Mouse (Mus musculus): ENCODE measurements around the gene Angel1. TPM values are rescaled to one million over a fixed set of nuclear protein-coding genes. Genes with fewer than 3 reads are reported as not detected.
A peak's percentile ranks its signal among the peaks of the same experiment; 100 is the strongest.

The Angel1 gene
- 10.3 and 10.5 TPM in 2 replicates for polyA plus RNA-seq (2012; rRNA removed)

- Histone ChIP-seq H3K4me1 (ENCODE audit: control insufficient read depth, insufficient read depth, low read length) (no peaks in the 10 kb centered on the region), H3K27ac (ENCODE audit: insufficient read depth, low read length) (no peak within 1 kb of the TSS; the same call in 1 of the 2 replicates), H3K4me3 (ENCODE audit: insufficient read depth, low read length) (peak within 1 kb of the TSS; percentile 70)
- TF ChIP-seq CTCF (IDR thresholded peaks at IDR 0.05; ENCODE audit: extremely low read depth, insufficient read depth, low read length) (no peak), POLR2A (IDR thresholded peaks at IDR 0.05; ENCODE audit: extremely low read depth, insufficient read depth, low read length) (peak; percentile 55; the same call in 1 of the 2 replicates)
Measured at GRCm38 (mm10) chr12:86726120-86726640, at the start of gene Angel1. Gene Angel1, minus strand, starts transcription at chr12:86726460.

- TF ChIP-seq POLR2A (IDR thresholded peaks at IDR 0.05; ENCODE audit: extremely low read depth, insufficient read depth, low read length) = no peak
- no peak for TF ChIP-seq CTCF (IDR thresholded peaks at IDR 0.05; ENCODE audit: extremely low read depth, insufficient read depth, low read length)
- Histone ChIP-seq H3K4me1 (ENCODE audit: control insufficient read depth, insufficient read depth, low read length) (no peaks in the 10 kb centered on the region), H3K4me3 (ENCODE audit: insufficient read depth, low read length) (no peak overlapping the region), H3K27ac (ENCODE audit: insufficient read depth, low read length) (peak overlapping the region; percentile 26; the same call in 1 of the 2 replicates)
Measured at GRCm38 (mm10) chr12:86775561-86776280, 49.5 kb upstream of the Angel1 start.

GRCm38 (mm10) chr12:86772551-86772950 is 46.3 kb upstream of the Angel1 start:
- TF ChIP-seq POLR2A (IDR thresholded peaks at IDR 0.05; ENCODE audit: extremely low read depth, insufficient read depth, low read length) (no peak), CTCF (IDR thresholded peaks at IDR 0.05; ENCODE audit: extremely low read depth, insufficient read depth, low read length) (no peak)
- H3K4me1 ChIP-seq (ENCODE audit: control insufficient read depth, insufficient read depth, low read length) = no peaks in the 10 kb centered on the region; the same call in 1 of the 2 replicates
- H3K4me3 ChIP-seq (ENCODE audit: insufficient read depth, low read length) = no peak overlapping the region
- H3K27ac ChIP-seq (ENCODE audit: insufficient read depth, low read length) = no peak overlapping the region

GRCm38 (mm10) chr12:86771823-86772427 is 45.7 kb upstream of the Angel1 start:
- no peak overlapping the region for H3K27ac ChIP-seq (ENCODE audit: insufficient read depth, low read length)
- TF ChIP-seq POLR2A (IDR thresholded peaks at IDR 0.05; ENCODE audit: extremely low read depth, insufficient read depth, low read length) = no peak
- peak; percentile 91 for TF ChIP-seq CTCF (IDR thresholded peaks at IDR 0.05; ENCODE audit: extremely low read depth, insufficient read depth, low read length)
- no peak overlapping the region for H3K4me3 ChIP-seq (ENCODE audit: insufficient read depth, low read length)
- no peaks in the 10 kb centered on the region; the same call in 1 of the 2 replicates for H3K4me1 ChIP-seq (ENCODE audit: control insufficient read depth, insufficient read depth, low read length)

- H3K27ac ChIP-seq (ENCODE audit: insufficient read depth, low read length) = no peak overlapping the region
- no peaks in the 10 kb centered on the region; the same call in 1 of the 2 replicates for H3K4me1 ChIP-seq (ENCODE audit: control insufficient read depth, insufficient read depth, low read length)
- no peak for TF ChIP-seq CTCF (IDR thresholded peaks at IDR 0.05; ENCODE audit: extremely low read depth, insufficient read depth, low read length)
- TF ChIP-seq POLR2A (IDR thresholded peaks at IDR 0.05; ENCODE audit: extremely low read depth, insufficient read depth, low read length) = no peak
- no peak overlapping the region for H3K4me3 ChIP-seq (ENCODE audit: insufficient read depth, low read length)
Measured at GRCm38 (mm10) chr12:86770927-86771326, 44.7 kb upstream of the Angel1 start.

GRCm38 (mm10) chr12:86770261-86770670 is 44.0 kb upstream of the Angel1 start:
- Histone ChIP-seq H3K4me1 (ENCODE audit: control insufficient read depth, insufficient read depth, low read length) (no peaks in the 10 kb centered on the region; the same call in 1 of the 2 replicates), H3K4me3 (ENCODE audit: insufficient read depth, low read length) (no peak overlapping the region), H3K27ac (ENCODE audit: insufficient read depth, low read length) (peak overlapping the region; percentile 12; the same call in 1 of the 2 replicates)
- TF ChIP-seq CTCF (IDR thresholded peaks at IDR 0.05; ENCODE audit: extremely low read depth, insufficient read depth, low read length) = no peak
- TF ChIP-seq POLR2A (IDR thresholded peaks at IDR 0.05; ENCODE audit: extremely low read depth, insufficient read depth, low read length) = no peak

- TF ChIP-seq CTCF (IDR thresholded peaks at IDR 0.05; ENCODE audit: extremely low read depth, insufficient read depth, low read length) = no peak
- no peak for TF ChIP-seq POLR2A (IDR thresholded peaks at IDR 0.05; ENCODE audit: extremely low read depth, insufficient read depth, low read length)
- peak overlapping the region; percentile 12 for H3K27ac ChIP-seq (ENCODE audit: insufficient read depth, low read length)
- H3K4me1 ChIP-seq (ENCODE audit: control insufficient read depth, insufficient read depth, low read length) = no peaks in the 10 kb centered on the region; the same call in 1 of the 2 replicates
- H3K4me3 ChIP-seq (ENCODE audit: insufficient read depth, low read length) = no peak overlapping the region
Measured at GRCm38 (mm10) chr12:86769819-86770218, 43.6 kb upstream of the Angel1 start.

- Histone ChIP-seq H3K4me1 (ENCODE audit: control insufficient read depth, insufficient read depth, low read length) (no peaks in the 10 kb centered on the region; the same call in 1 of the 2 replicates), H3K27ac (ENCODE audit: insufficient read depth, low read length) (no peak overlapping the region), H3K4me3 (ENCODE audit: insufficient read depth, low read length) (no peak overlapping the region)
- TF ChIP-seq CTCF (IDR thresholded peaks at IDR 0.05; ENCODE audit: extremely low read depth, insufficient read depth, low read length) = peak; percentile 90
- no peak for TF ChIP-seq POLR2A (IDR thresholded peaks at IDR 0.05; ENCODE audit: extremely low read depth, insufficient read depth, low read length)
Measured at GRCm38 (mm10) chr12:86768986-86769580, 42.8 kb upstream of the Angel1 start.

GRCm38 (mm10) chr12:86767868-86768631 is 41.8 kb upstream of the Angel1 start:
- H3K4me3 ChIP-seq (ENCODE audit: insufficient read depth, low read length) = no peak overlapping the region
- TF ChIP-seq POLR2A (IDR thresholded peaks at IDR 0.05; ENCODE audit: extremely low read depth, insufficient read depth, low read length) (no peak), CTCF (IDR thresholded peaks at IDR 0.05; ENCODE audit: extremely low read depth, insufficient read depth, low read length) (peak; percentile 86)
- H3K4me1 ChIP-seq (ENCODE audit: control insufficient read depth, insufficient read depth, low read length) = no peaks in the 10 kb centered on the region; the same call in 1 of the 2 replicates
- no peak overlapping the region for H3K27ac ChIP-seq (ENCODE audit: insufficient read depth, low read length)
